ENCODE assay signal across 20 mouse cellular contexts in the genomic region with DNA sequence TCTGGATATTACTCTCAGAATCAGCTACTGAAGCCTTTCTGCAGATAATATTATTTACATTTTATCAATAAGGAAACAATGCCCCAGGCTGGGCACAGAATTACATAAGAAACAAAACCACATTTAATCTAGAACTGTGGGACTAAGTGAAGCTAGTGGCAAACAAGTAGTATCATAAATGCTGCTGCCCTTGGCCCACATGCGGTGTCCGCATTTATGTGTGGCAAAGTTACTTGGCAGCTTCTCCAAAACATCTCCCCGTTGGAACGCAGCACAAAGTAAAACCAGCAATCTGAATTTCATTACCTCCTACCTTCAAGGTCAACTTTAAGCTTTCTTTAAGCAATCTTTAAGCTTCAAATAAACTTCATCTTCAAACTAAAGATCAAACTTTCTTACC. TPM values are rescaled to one million over a fixed set of nuclear protein-coding genes. Genes with fewer than 3 reads are reported as not detected.
DNase-seq lines count a peak whose midpoint lies in the region; ATAC-seq and TF ChIP-seq lines count a peak whose summit lies in the region.
"Had no signal": no experiment of that assay in that cellular context is flagged by ENCODE, and none has a peak within 500 bp of the region (broad histone marks: within the 10 kb centered on the region; RNA-seq: fewer than 3 reads in every experiment).

No protein-coding gene starts in this region.

- H3K4me1 ChIP-seq in kidney, adult 2 months (ENCODE audit: control insufficient read depth, insufficient read depth, low read length), result 0 out of 2 replicates have a peak, but pooled peaks cover 3% of the 10 kb centered on the region

- no peaks in the 10 kb centered on the region for H3K36me3 ChIP-seq in kidney, adult 2 months (ENCODE audit: control insufficient read depth, insufficient read depth, low read length)
- H3K36me3 ChIP-seq: forebrain, embryonic 10.5 days; hindbrain, embryonic 13.5 days; midbrain, embryonic 15.5 days had no signal

- no peak overlapping the region for H3K4me3 ChIP-seq in kidney, adult 2 months (ENCODE audit: insufficient read depth, low read depth, low read length)
- H3K4me3 ChIP-seq: forebrain, embryonic 10.5 days; hindbrain, embryonic 13.5 days; left cerebral cortex, adult 2 months; midbrain, embryonic 15.5 days; myocyte had no signal

- no peak for TF ChIP-seq POLR2A in kidney, adult 2 months (IDR thresholded peaks at IDR 0.05; ENCODE audit: low read depth, low read length)

- WGBS in kidney, adult 2 months, result 33% methylated on average over 4 of the region's 4 CpGs

- TF ChIP-seq CTCF in kidney, adult 2 months (conservative IDR thresholded peaks at IDR 0.05; ENCODE audit: insufficient read depth, insufficient read length, low read depth, low read length), result no peak

- no peak overlapping the region for H3K27ac ChIP-seq in kidney, adult 2 months (ENCODE audit: insufficient read depth, low read depth, low read length)
- H3K27ac ChIP-seq: forebrain, embryonic 10.5 days; hindbrain, embryonic 13.5 days; left cerebral cortex, adult 2 months; midbrain, embryonic 15.5 days had no signal

- peak; percentile 26 for ATAC-seq in megakaryocyte-erythroid progenitor cell, adult 5-6 weeks (replicated peaks; ENCODE audit: low FRiP score, low TSS enrichment, poor library complexity, severe bottlenecking)
- ATAC-seq: forebrain, postnatal 0 days; midbrain, embryonic 15.5 days had no signal

- DNase-seq in adrenal gland, adult 2 months, result peak; percentile 58
- no peak for DNase-seq in adrenal gland, postnatal 4 days (ENCODE audit: low spot score in 2 of 2)
- peak; percentile 19 for DNase-seq in kidney, adult 2 months
- DNase-seq in kidney, postnatal 10 days, result no peak
- peak; percentile 78 for DNase-seq in adipocyte (ENCODE audit: low spot score)
- DNase-seq in urinary bladder, adult 2 months (ENCODE audit: low spot score), result no peak
- DNase-seq: cerebellum, adult 18-20 months; cerebellum, postnatal 36 days; forebrain, postnatal 0 days; kidney, postnatal 4 days; layer of hippocampus, adult 9-11 months; left cerebral cortex, postnatal 4 days; lung, adult 2 months; right cerebral cortex, postnatal 25 days had no signal

- no peaks in the 10 kb centered on the region for H3K27me3 ChIP-seq in kidney, adult 2 months (replicated peaks; ENCODE audit: control insufficient read depth, insufficient read depth, low read length)
- H3K27me3 ChIP-seq: hindbrain, embryonic 13.5 days; midbrain, embryonic 15.5 days had no signal

RNA-seq across cellular contexts. Expression of gene Ankrd17, which starts 25.5 kb away (rescaled TPM):
- total RNA-seq in adrenal gland, adult 2 months (2021), result 100 to 1,000 TPM in 1 of 2 experiments, 10 to 100 TPM in 1; 68.6 to 108 TPM
- 12.0 and 14.5 TPM in 2 replicates for polyA plus RNA-seq in adrenal gland, adult 2 months (2012; rRNA removed)
- 100 to 1,000 TPM; 113 to 129 TPM for total RNA-seq in adrenal gland, postnatal 4 days (2021)
- 27.1 and 27.9 TPM in 2 replicates for polyA plus RNA-seq in kidney, adult 2 months (2012; rRNA removed)
- 115 and 123 TPM in 2 replicates for total RNA-seq in megakaryocyte-erythroid progenitor cell, adult 5-6 weeks (2014; fragmentation: Nextera tagmentation)
- 115 and 119 TPM in 2 replicates for total RNA-seq in megakaryocyte-erythroid progenitor cell, adult 5-6 weeks (2017)
- 33.5 and 41.5 TPM in 2 replicates for polyA plus RNA-seq in urinary bladder, adult 2 months (2012; rRNA removed)

RNA-seq across cellular contexts. Expression of gene Gm9958, which starts 26.2 kb away (rescaled TPM):
- 1 to 10 TPM; 2.3 to 3.0 TPM for total RNA-seq in adrenal gland, adult 2 months (2021)
- polyA plus RNA-seq in adrenal gland, adult 2 months (2012; rRNA removed), result 0.66 and 1.1 TPM in 2 replicates
- 1 to 10 TPM; 4.5 to 4.8 TPM for total RNA-seq in adrenal gland, postnatal 4 days (2021)
- polyA plus RNA-seq in kidney, adult 2 months (2012; rRNA removed), result 1.1 and 2.3 TPM in 2 replicates
- total RNA-seq in megakaryocyte-erythroid progenitor cell, adult 5-6 weeks (2014; fragmentation: Nextera tagmentation), result 3.3 and 5.2 TPM in 2 replicates
- total RNA-seq in megakaryocyte-erythroid progenitor cell, adult 5-6 weeks (2017), result 1.4 and 2.4 TPM in 2 replicates
- 3.0 and 3.3 TPM in 2 replicates for polyA plus RNA-seq in urinary bladder, adult 2 months (2012; rRNA removed)

Comparison
In these comparisons a context has a peak if more than half of its experiments do, and no peak if none do; other contexts are left out.
1. DNase-seq: peak in adrenal gland, adult 2 months (single experiment), kidney, adult 2 months (single experiment) and adipocyte (single experiment); none in adrenal gland, postnatal 4 days (0 of 2), kidney, postnatal 10 days (single experiment) and urinary bladder, adult 2 months (single experiment).